Mouse (Mus musculus): Measurements from ENCODE around the gene Fam205a1. TPM values are rescaled to one million over a fixed set of nuclear protein-coding genes. Genes with fewer than 3 reads are reported as not detected.

The Fam205a1 gene
- polyA plus RNA-seq, 1 experiment from 2014 or later, result not detected

Other genes with a start within 250 kb of the Fam205a1 start
- 0.92 TPM in 1 of 2 replicates, not detected in the other for gene Gm10591, start 241.7 kb downstream of the Fam205a1 start, polyA plus RNA-seq (2015; fragmentation: Nextera tagmentation; extraction: Ambion mirVana)
- gene Gm2564, start 224.2 kb downstream of the Fam205a1 start, polyA plus RNA-seq (2015; fragmentation: Nextera tagmentation; extraction: Ambion mirVana), result not detected in 2 replicates
- not detected in 2 replicates for gene Ccl27b, start 198.6 kb downstream of the Fam205a1 start, polyA plus RNA-seq (2015; fragmentation: Nextera tagmentation; extraction: Ambion mirVana)
- gene Il11ra2, start 192.0 kb downstream of the Fam205a1 start, polyA plus RNA-seq (2015; fragmentation: Nextera tagmentation; extraction: Ambion mirVana), result not detected in 2 replicates
- gene 4930578G10Rik, start 118.3 kb downstream of the Fam205a1 start, polyA plus RNA-seq (2015; fragmentation: Nextera tagmentation; extraction: Ambion mirVana), result 0.48 TPM in 1 of 2 replicates, not detected in the other
- gene Ccl19, start 97.3 kb downstream of the Fam205a1 start, polyA plus RNA-seq (2015; fragmentation: Nextera tagmentation; extraction: Ambion mirVana), result not detected in 2 replicates
- 24.5 and 32.3 TPM in 2 replicates for gene Ccl21a, start 79.9 kb downstream of the Fam205a1 start, polyA plus RNA-seq (2015; fragmentation: Nextera tagmentation; extraction: Ambion mirVana)
- 0.13 and 0.43 TPM in 2 replicates for gene Gm12394, start 2.9 kb upstream of the Fam205a1 start, polyA plus RNA-seq (2015; fragmentation: Nextera tagmentation; extraction: Ambion mirVana)
- gene Fam205c, start 20.3 kb upstream of the Fam205a1 start, polyA plus RNA-seq (2015; fragmentation: Nextera tagmentation; extraction: Ambion mirVana), result 0.90 TPM in 1 of 2 replicates, not detected in the other
- gene Phf24, start 62.8 kb upstream of the Fam205a1 start, polyA plus RNA-seq (2015; fragmentation: Nextera tagmentation; extraction: Ambion mirVana), result 1.4 and 2.3 TPM in 2 replicates
- gene Dnajb5, start 95.9 kb upstream of the Fam205a1 start, polyA plus RNA-seq (2015; fragmentation: Nextera tagmentation; extraction: Ambion mirVana), result 7.2 and 8.0 TPM in 2 replicates
- 0.25 and 1.2 TPM in 2 replicates for gene 1700022I11Rik, start 115.7 kb upstream of the Fam205a1 start, polyA plus RNA-seq (2015; fragmentation: Nextera tagmentation; extraction: Ambion mirVana)
- gene Vcp, start 146.6 kb upstream of the Fam205a1 start, polyA plus RNA-seq (2015; fragmentation: Nextera tagmentation; extraction: Ambion mirVana), result 530 and 567 TPM in 2 replicates
- gene Fancg, start 156.6 kb upstream of the Fam205a1 start, polyA plus RNA-seq (2015; fragmentation: Nextera tagmentation; extraction: Ambion mirVana), result 18.6 and 26.6 TPM in 2 replicates
- gene Pigo, start 171.9 kb upstream of the Fam205a1 start, polyA plus RNA-seq (2015; fragmentation: Nextera tagmentation; extraction: Ambion mirVana), result 24.4 and 27.8 TPM in 2 replicates
- 329 and 332 TPM in 2 replicates for gene Stoml2, start 177.8 kb upstream of the Fam205a1 start, polyA plus RNA-seq (2015; fragmentation: Nextera tagmentation; extraction: Ambion mirVana)
- 13.1 and 14.9 TPM in 2 replicates for gene Fam214b, start 192.3 kb upstream of the Fam205a1 start, polyA plus RNA-seq (2015; fragmentation: Nextera tagmentation; extraction: Ambion mirVana)
- 3.9 and 5.1 TPM in 2 replicates for gene Unc13b, start 205.1 kb upstream of the Fam205a1 start, polyA plus RNA-seq (2015; fragmentation: Nextera tagmentation; extraction: Ambion mirVana)

Data from embryonic facial prominence, embryonic 13.5 days (tissue).